Mouse (Mus musculus): ENCODE results near the gene Atp2c2.

Gene Atp2c2

GRCm38 (mm10) chr8:119699549-119700134, at the start of gene Atp2c2:
Atp2c2 (plus strand) TSS chr8:119700009.
- no peak for DNase-seq

- DNase-seq = no peak
These were observed 48.5 kb upstream of the Atp2c2 start for GRCm38 (mm10) chr8:119651324-119651723.

- DNase-seq = no peak
These were observed 42.9 kb upstream of the Atp2c2 start for GRCm38 (mm10) chr8:119656709-119657464.

GRCm38 (mm10) chr8:119661081-119661480, 38.7 kb upstream of the Atp2c2 start:
- no peak for DNase-seq

GRCm38 (mm10) chr8:119661892-119662291, 37.9 kb upstream of the Atp2c2 start:
- no peak for DNase-seq

GRCm38 (mm10) chr8:119663440-119663839, 36.4 kb upstream of the Atp2c2 start:
- DNase-seq = no peak

GRCm38 (mm10) chr8:119665270-119665669, 34.5 kb upstream of the Atp2c2 start:
- no peak for DNase-seq

- no peak for DNase-seq
These were observed 33.4 kb upstream of the Atp2c2 start, which contains the start of gene Wfdc1 for GRCm38 (mm10) chr8:119666219-119666951. Wfdc1 (plus strand) TSS chr8:119666365.

- DNase-seq = no peak
These were observed 31.4 kb upstream of the Atp2c2 start for GRCm38 (mm10) chr8:119668447-119668846.

GRCm38 (mm10) chr8:119669284-119669683, 30.5 kb upstream of the Atp2c2 start:
- DNase-seq = no peak

GRCm38 (mm10) chr8:119670419-119671091, 29.3 kb upstream of the Atp2c2 start:
- DNase-seq = no peak

- DNase-seq = no peak
These were observed 25.7 kb upstream of the Atp2c2 start for GRCm38 (mm10) chr8:119673976-119674555.

GRCm38 (mm10) chr8:119675457-119675856, 24.4 kb upstream of the Atp2c2 start:
- no peak for DNase-seq

GRCm38 (mm10) chr8:119676389-119676788, 23.4 kb upstream of the Atp2c2 start:
- DNase-seq = peak; percentile 88

- DNase-seq = no peak
These were observed 21.5 kb upstream of the Atp2c2 start for GRCm38 (mm10) chr8:119678138-119678843.

- DNase-seq = no peak
These were observed 20.6 kb upstream of the Atp2c2 start for GRCm38 (mm10) chr8:119679184-119679583.

GRCm38 (mm10) chr8:119690602-119691001, 9.2 kb upstream of the Atp2c2 start:
- DNase-seq = no peak

- DNase-seq = no peak
These were observed 7.8 kb upstream of the Atp2c2 start for GRCm38 (mm10) chr8:119691989-119692388.

GRCm38 (mm10) chr8:119694696-119695095, 5.1 kb upstream of the Atp2c2 start:
- DNase-seq = no peak

GRCm38 (mm10) chr8:119697163-119697562, 2.6 kb upstream of the Atp2c2 start:
- no peak for DNase-seq

GRCm38 (mm10) chr8:119698960-119699359, 849 bp upstream of the Atp2c2 start:
- no peak for DNase-seq

GRCm38 (mm10) chr8:119702965-119703364, 3.2 kb downstream of the Atp2c2 start:
- DNase-seq = no peak
